Mouse (Mus musculus) right cerebral cortex, postnatal 10 days (tissue): ENCODE data around the gene Mpdu1.

Experiments used
- DNase-seq, 2 experiments: peaks; one replicate each; pipeline ENCODE4 v3.0.0; 2021; ENCODE audit warnings: low spot score in 2 of 2

The Mpdu1 gene

GRCm38 (mm10) chr11:69692196-69692811 lies 29.9 kb upstream of the Mpdu1 start:
- DNase-seq, result no peak

GRCm38 (mm10) chr11:69689891-69690290 lies 27.4 kb upstream of the Mpdu1 start:
- no peak for DNase-seq

- DNase-seq, result no peak
Observed at GRCm38 (mm10) chr11:69687061-69687460, 24.6 kb upstream of the Mpdu1 start.

- peak in 1 of 2 experiments; percentile 70 for DNase-seq
Observed at GRCm38 (mm10) chr11:69686377-69686776, 23.9 kb upstream of the Mpdu1 start.

GRCm38 (mm10) chr11:69685526-69686148 lies 23.2 kb upstream of the Mpdu1 start, which contains the start of gene Tnfsf13:
Tnfsf13 (minus strand) TSS chr11:69685784.
- DNase-seq, result peak; percentile 58 to 72

- no peak for DNase-seq
Observed at GRCm38 (mm10) chr11:69684936-69685335, 22.5 kb upstream of the Mpdu1 start.

GRCm38 (mm10) chr11:69684128-69684745 lies 21.8 kb upstream of the Mpdu1 start:
- DNase-seq, result no peak

- DNase-seq, result no peak
Observed at GRCm38 (mm10) chr11:69683576-69683975, 21.1 kb upstream of the Mpdu1 start.

- DNase-seq, result peak; percentile 90 to 95
Observed at GRCm38 (mm10) chr11:69682840-69683533, 20.5 kb upstream of the Mpdu1 start.

GRCm38 (mm10) chr11:69682209-69682839 lies 19.9 kb upstream of the Mpdu1 start:
- DNase-seq, result no peak

GRCm38 (mm10) chr11:69681314-69682208 lies 19.1 kb upstream of the Mpdu1 start, which contains the start of gene Senp3:
Senp3 (minus strand) TSS chr11:69682084.
- peak; percentile 99 for DNase-seq

GRCm38 (mm10) chr11:69680136-69680855 lies 17.9 kb upstream of the Mpdu1 start:
- DNase-seq, result no peak

GRCm38 (mm10) chr11:69679144-69679543 lies 16.7 kb upstream of the Mpdu1 start:
- DNase-seq, result no peak

GRCm38 (mm10) chr11:69672211-69672706 lies 9.8 kb upstream of the Mpdu1 start, which contains the start of gene Eif4a1:
Eif4a1 (minus strand) TSS chr11:69672423.
- peak; percentile 100 for DNase-seq

- DNase-seq, result no peak
Observed at GRCm38 (mm10) chr11:69671726-69672124, 9.3 kb upstream of the Mpdu1 start.

- peak; percentile 96 to 97 for DNase-seq
Observed at GRCm38 (mm10) chr11:69670786-69671725, 8.6 kb upstream of the Mpdu1 start.

- no peak for DNase-seq
Observed at GRCm38 (mm10) chr11:69666665-69667005, 4.2 kb upstream of the Mpdu1 start.

GRCm38 (mm10) chr11:69665961-69666664 lies 3.7 kb upstream of the Mpdu1 start, which contains the start of gene Cd68:
Cd68 (minus strand) TSS chr11:69666153.
- DNase-seq, result peak; percentile 78 to 84
